Mouse (Mus musculus) hindbrain, postnatal 0 days (tissue): ENCODE measurements at regions not wholly inside any gene's neighbourhood (a gene's known extent, or its start where the extent isn't known, plus 50 kb on each side); places are given as distances from the start of the nearest gene placed in this dataset.

Experiments
- ATAC-seq: fragments of 200-750 bp; cut with Nextera tagmentation; 2 replicates; pipeline ENCODE4 v1.8.0; 2017; ENCODE audit warnings: mild to moderate bottlenecking, moderate TSS enrichment, moderate library complexity
- DNase-seq: peaks from one replicate; pipeline ENCODE4 v3.0.0-alpha.2; 2015; ENCODE audit warnings: low spot score
- H3K27ac ChIP-seq: fragments of 300-500 bp; sonication (generic); 2 replicates; pipeline ENCODE4 v1.5.1; 2014; ENCODE audit warnings: mild to moderate bottlenecking
- H3K27me3 ChIP-seq: fragments of 300-500 bp; sonication (generic); 2 replicates; pipeline ENCODE4 v1.6.1; 2014; ENCODE audit warnings: low read length, mixed read lengths; ENCODE audit not compliant: insufficient read depth
- H3K36me3 ChIP-seq: fragments of 300-500 bp; sonication (generic); 2 replicates; pipeline ENCODE4 v1.6.1; 2014; ENCODE audit warnings: low read length, mixed read lengths; ENCODE audit not compliant: insufficient read depth
- H3K4me1 ChIP-seq: fragments of 300-500 bp; sonication (generic); 2 replicates; pipeline ENCODE4 v1.6.1; 2014; ENCODE audit warnings: antibody characterized with exemption, low read length, mixed read lengths; ENCODE audit not compliant: insufficient read depth
- H3K4me2 ChIP-seq: fragments of 300-500 bp; sonication (generic); 2 replicates; pipeline ENCODE4 v1.6.1; 2014; ENCODE audit warnings: low read depth, mild to moderate bottlenecking, low read length, moderate library complexity, mixed read lengths
- H3K4me3 ChIP-seq: fragments of 300-500 bp; sonication (generic); 2 replicates; pipeline ENCODE4 v1.5.1; 2014; ENCODE audit warnings: low read length
- H3K9ac ChIP-seq: fragments of 300-500 bp; sonication (generic); replicated peaks from 2 replicates; pipeline ENCODE4 v1.6.1; 2014; ENCODE audit warnings: mild to moderate bottlenecking, low read length, moderate library complexity, mixed read lengths
- H3K9me3 ChIP-seq: fragments of 300-500 bp; sonication (generic); 2 replicates; pipeline ENCODE4 v1.6.1; 2016; ENCODE audit warnings: low read length, mixed read lengths
- CTCF ChIP-seq: IDR thresholded peaks from 2 replicates; pipeline ENCODE4 v1.5.1; 2016; ENCODE audit warnings: antibody characterized with exemption, control low read depth, low read depth
- WGBS: fragments of 180-500 bp; shearing (Covaris S2); extraction: QIAGEN DNeasy Blood & Tissue Kit; methylation state at CpG from one replicate; pipeline ENCODE4 v1.1.7; 2014; 5-methylcytosine and 5-hydroxymethylcytosine counted together

GRCm38 (mm10) chr17:4250476-4250875 lies 554.4 kb upstream of the Nox3 start:
- DNase-seq (no peak), ATAC-seq (no peak)
- Histone ChIP-seq H3K4me3 (no peak overlapping the region), H3K9ac (no peak overlapping the region), H3K27ac (no peak overlapping the region), H3K27me3 (no peaks in the 10 kb centered on the region), H3K4me1 (no peaks in the 10 kb centered on the region), H3K9me3 (no peaks in the 10 kb centered on the region), H3K36me3 (no peaks in the 10 kb centered on the region), H3K4me2 (no peak overlapping the region)
- TF ChIP-seq CTCF, result no peak
- whole genome bisulfite sequencing, result 82% methylated on average over 2 of the region's 2 CpGs

- Histone ChIP-seq H3K36me3 (no peaks in the 10 kb centered on the region), H3K4me2 (no peak overlapping the region), H3K9ac (no peak overlapping the region), H3K4me1 (0 out of 2 replicates have a peak, but pooled peaks cover 5% of the 10 kb centered on the region), H3K27ac (no peak overlapping the region), H3K4me3 (no peak overlapping the region), H3K9me3 (no peaks in the 10 kb centered on the region), H3K27me3 (no peaks in the 10 kb centered on the region)
- ATAC-seq, result no peak
- 55% methylated on average over 6 of the region's 6 CpGs for WGBS
- TF ChIP-seq CTCF, result no peak
- DNase-seq, result no peak
Measured at GRCm38 (mm10) chr17:4265471-4265870, 569.4 kb upstream of the Nox3 start.

- TF ChIP-seq CTCF, result no peak
- H3K27ac ChIP-seq, result no peak overlapping the region
Measured at GRCm38 (mm10) chr17:4265946-4266345, 569.9 kb upstream of the Nox3 start.

GRCm38 (mm10) chr17:4266487-4266886 lies 570.4 kb upstream of the Nox3 start:
- DNase-seq, result peak; percentile 12
- no peak for ATAC-seq

More at GRCm38 (mm10) chr17:4265946-4266345, 569.9 kb upstream of the Nox3 start:
- 9% methylated on average over 6 of the region's 6 CpGs for WGBS
- H3K9ac ChIP-seq, result no peak overlapping the region
- no peaks in the 10 kb centered on the region for H3K36me3 ChIP-seq
- H3K4me1 ChIP-seq, result 0 out of 2 replicates have a peak, but pooled peaks cover 5% of the 10 kb centered on the region
- no peak overlapping the region for H3K4me2 ChIP-seq
- H3K27me3 ChIP-seq, result no peaks in the 10 kb centered on the region
- ATAC-seq, result no peak
- H3K9me3 ChIP-seq, result no peaks in the 10 kb centered on the region
- no peak overlapping the region for H3K4me3 ChIP-seq
- DNase-seq, result peak; percentile 25

GRCm38 (mm10) chr17:4268380-4268779 lies 572.3 kb upstream of the Nox3 start:
- WGBS, result 66% methylated on average over 5 of the region's 5 CpGs
- H3K4me1 ChIP-seq, result 0 out of 2 replicates have a peak, but pooled peaks cover 5% of the 10 kb centered on the region
- H3K27ac ChIP-seq, result no peak overlapping the region
- no peak for TF ChIP-seq CTCF
- H3K9ac ChIP-seq, result no peak overlapping the region
- ATAC-seq (no peak), DNase-seq (no peak)
- no peak overlapping the region for H3K4me2 ChIP-seq
- no peaks in the 10 kb centered on the region for H3K9me3 ChIP-seq
- no peaks in the 10 kb centered on the region for H3K36me3 ChIP-seq
- H3K4me3 ChIP-seq, result no peak overlapping the region
- H3K27me3 ChIP-seq, result no peaks in the 10 kb centered on the region

More at GRCm38 (mm10) chr17:4266487-4266886, 570.4 kb upstream of the Nox3 start:
- H3K4me3 ChIP-seq, result no peak overlapping the region
- H3K27me3 ChIP-seq, result no peaks in the 10 kb centered on the region
- no peak overlapping the region for H3K9ac ChIP-seq
- 0 out of 2 replicates have a peak, but pooled peaks cover 5% of the 10 kb centered on the region for H3K4me1 ChIP-seq
- no peaks in the 10 kb centered on the region for H3K9me3 ChIP-seq
- no peaks in the 10 kb centered on the region for H3K36me3 ChIP-seq
- no peak overlapping the region for H3K27ac ChIP-seq
- no peak for TF ChIP-seq CTCF
- H3K4me2 ChIP-seq, result no peak overlapping the region
- WGBS, result 35% methylated on average over 5 of the region's 5 CpGs

GRCm38 (mm10) chr17:4272456-4272855 lies 576.4 kb upstream of the Nox3 start:
- Histone ChIP-seq H3K4me2 (no peak overlapping the region), H3K27ac (no peak overlapping the region), H3K27me3 (no peaks in the 10 kb centered on the region), H3K4me1 (no peaks in the 10 kb centered on the region), H3K9me3 (no peaks in the 10 kb centered on the region), H3K4me3 (no peak overlapping the region), H3K36me3 (no peaks in the 10 kb centered on the region), H3K9ac (no peak overlapping the region)
- WGBS, result 85% methylated on average over 5 of the region's 5 CpGs
- DNase-seq, result no peak
- TF ChIP-seq CTCF, result no peak
- ATAC-seq, result no peak

- WGBS, result 86% methylated on average over 4 of the region's 4 CpGs
- DNase-seq (no peak), ATAC-seq (no peak)
- no peak overlapping the region for H3K9ac ChIP-seq
- no peaks in the 10 kb centered on the region for H3K9me3 ChIP-seq
- H3K27ac ChIP-seq, result no peak overlapping the region
- H3K4me1 ChIP-seq, result no peaks in the 10 kb centered on the region
- no peak overlapping the region for H3K4me2 ChIP-seq
- H3K36me3 ChIP-seq, result no peaks in the 10 kb centered on the region
- no peaks in the 10 kb centered on the region for H3K27me3 ChIP-seq
- no peak overlapping the region for H3K4me3 ChIP-seq
- TF ChIP-seq CTCF, result no peak
Measured at GRCm38 (mm10) chr17:4276722-4277121, 580.7 kb upstream of the Nox3 start.
